Mouse (Mus musculus): Measurements from ENCODE around the gene Casp3.

Gene Casp3

DNA sequence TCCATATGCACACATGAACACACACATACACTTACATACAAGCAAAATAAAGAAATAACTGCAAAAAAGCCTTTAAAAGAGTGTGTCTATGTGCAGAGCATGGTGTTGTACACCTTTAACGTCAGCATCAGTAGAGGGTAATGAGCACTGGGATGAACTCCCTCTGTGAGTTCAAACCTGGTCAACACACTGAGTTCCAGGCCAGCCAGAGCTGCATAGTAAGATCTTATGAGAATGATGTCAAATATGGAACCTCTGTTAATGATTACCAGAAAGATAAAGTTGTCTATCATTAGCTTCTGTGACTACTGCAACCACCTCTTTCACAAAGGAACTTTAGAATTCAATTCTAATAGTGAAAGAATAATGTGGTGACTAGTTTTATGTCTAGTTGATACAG is 10.2 kb upstream of the Casp3 start:
- no peak for DNase-seq (ENCODE audit: low spot score in 2 of 2)

DNA sequence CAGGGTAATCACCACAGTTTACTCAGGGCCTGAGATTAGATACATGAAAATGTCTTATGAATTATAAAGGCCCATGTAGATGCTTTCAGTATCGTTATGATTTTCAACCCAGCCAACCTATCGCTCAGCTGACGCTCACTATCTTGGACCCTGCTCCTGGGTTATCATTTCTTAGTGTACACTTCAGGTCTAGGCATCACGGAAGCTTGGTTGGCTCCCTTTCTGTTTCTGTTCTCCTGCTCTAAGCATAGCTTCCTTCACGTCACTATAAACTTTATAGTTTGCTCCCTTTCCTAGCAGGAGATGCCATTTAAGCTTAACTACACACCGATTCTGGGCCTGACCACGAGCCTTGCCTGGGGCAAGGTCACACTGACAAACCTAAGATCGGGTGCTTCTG is 5.5 kb upstream of the Casp3 start:
- DNase-seq (ENCODE audit: low spot score in 2 of 2): no peak

DNA sequence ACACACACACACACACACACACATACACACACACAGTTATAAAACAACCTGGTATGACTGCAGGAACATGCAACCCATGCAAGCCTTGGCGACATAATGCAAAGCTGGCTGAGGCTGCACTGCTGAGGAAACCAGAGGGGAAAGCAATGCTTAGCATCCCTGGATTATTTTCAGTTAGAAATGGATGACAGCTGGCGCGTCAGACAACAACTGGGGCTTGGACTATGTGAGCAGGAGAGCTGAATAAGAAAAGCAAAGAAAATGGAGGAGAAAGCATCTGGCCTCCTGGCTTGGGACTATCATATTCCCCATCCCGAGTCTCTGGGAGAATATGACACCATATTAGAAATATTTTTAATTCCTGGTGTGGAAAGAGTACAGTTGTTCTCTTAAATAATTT is 4.2 kb upstream of the Casp3 start:
- DNase-seq (ENCODE audit: low spot score in 2 of 2): no peak

DNA sequence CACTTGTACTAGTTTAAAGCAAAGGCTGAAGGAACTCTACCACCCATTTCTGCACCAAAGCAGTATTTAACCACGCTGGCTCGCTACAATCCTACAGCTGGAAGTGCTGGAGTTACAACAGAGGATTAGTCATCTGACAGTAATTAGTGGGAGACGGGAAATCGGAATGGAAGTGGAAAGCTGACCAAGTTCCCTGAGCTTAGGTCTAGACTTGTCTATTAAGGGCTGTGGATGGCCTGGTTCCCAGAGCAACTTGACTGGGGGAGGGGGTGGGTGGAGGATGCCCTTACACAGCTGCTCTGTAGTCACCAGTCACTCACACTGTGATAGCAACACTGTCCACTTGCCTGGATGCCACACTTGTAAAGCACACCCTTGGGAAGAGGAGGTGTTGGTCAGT is 3.7 kb upstream of the Casp3 start:
- DNase-seq (ENCODE audit: low spot score in 2 of 2): no peak

DNA sequence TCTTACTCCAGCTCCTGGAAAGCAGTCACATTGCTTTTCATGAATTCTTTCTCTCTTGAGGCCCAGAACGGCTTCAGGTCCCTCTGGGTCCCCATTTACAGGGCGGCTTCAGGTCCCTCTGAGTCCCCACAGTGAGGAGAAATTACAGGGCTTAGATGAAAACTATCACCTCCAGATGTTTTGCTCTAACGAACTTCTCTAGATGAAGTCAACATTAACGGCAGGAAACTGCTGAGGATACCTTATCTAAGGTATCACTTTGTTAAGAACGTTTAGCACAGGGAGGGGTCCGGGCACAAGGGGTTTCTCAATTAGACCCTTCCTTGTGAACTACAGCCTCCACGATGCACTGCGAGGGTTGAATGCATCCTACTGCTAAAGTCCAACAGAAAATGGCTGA is 1.2 kb upstream of the Casp3 start:
- DNase-seq (ENCODE audit: low spot score in 2 of 2): no peak

DNA sequence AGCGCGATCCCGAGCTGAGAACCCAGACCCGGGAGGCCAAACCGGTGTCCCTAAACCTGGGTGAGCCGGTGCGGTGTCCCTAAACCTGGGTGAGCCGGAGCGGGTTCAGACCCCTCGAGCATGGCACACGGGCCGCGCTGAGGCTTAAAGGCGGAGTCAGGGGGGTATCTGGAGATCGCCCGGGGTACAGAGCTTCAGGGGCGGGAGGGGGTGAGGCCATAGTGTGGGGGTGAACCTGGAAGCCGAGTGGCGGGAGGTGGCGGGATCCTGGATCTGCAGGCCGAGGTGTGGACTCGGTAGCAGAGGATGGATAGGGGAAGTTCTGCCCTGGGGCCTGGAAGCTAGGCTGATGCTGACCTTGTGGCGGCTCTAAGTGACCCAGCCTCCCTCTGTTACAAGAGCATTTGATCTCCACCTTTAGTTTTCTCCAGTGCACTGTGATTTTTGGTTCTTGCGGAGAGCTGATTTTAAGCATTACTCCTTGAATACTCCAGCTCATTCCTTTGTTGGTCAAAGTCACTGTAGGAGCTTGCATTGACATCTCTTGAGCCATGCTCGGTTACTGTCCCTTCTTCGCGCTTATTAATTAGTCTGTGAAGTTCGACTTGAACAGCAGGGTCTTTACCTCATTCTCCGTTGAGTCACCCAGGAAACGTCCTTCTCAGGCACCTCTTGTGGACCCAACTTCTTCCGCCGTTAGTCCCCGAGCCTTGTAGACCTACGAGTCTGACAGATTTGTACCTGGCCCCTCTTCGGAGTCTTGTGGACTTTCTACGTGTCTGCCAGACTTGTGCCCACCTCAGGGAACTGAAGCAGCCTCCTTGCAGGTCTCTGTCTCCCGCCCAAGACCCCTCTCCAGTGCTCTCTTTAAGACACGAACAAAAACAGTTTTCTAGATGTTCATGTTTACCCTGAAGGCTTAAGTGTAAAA is 864 bp downstream of the Casp3 start:
- DNase-seq (ENCODE audit: low spot score in 2 of 2): no peak

DNA sequence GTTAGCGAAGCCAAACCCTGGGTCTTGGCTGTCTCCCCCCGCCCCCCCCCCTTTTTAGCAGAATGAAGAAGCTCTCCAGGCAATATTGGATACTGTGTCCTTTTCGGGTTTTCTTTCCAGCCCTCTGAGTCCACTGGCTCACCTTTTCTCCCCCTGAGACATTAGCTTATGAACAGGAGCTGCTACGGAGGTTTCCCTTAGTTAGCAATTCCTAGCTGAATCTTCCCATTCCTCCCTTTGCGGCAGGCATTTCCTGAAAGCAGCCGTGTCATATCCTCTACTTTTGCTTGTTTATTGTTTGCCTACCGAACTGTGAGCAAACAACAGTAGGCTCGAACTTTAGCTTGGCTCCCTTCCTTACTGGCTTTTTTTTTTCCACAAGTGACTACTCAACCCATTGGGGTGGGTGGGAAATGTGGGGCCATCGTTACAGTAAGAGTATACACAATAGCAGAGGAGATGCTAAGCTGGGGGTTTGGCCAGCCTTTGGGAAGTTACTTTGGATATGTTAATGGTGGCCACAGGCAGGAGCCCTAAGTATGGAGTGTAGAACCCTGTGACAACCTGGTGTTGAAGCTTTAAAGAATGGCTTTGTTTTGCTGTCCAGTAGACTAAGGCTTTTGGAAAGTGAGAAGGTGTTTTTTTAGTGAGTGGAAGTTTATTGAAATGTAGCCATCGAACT is 1.7 kb downstream of the Casp3 start:
- DNase-seq (ENCODE audit: low spot score in 2 of 2): no peak

DNA sequence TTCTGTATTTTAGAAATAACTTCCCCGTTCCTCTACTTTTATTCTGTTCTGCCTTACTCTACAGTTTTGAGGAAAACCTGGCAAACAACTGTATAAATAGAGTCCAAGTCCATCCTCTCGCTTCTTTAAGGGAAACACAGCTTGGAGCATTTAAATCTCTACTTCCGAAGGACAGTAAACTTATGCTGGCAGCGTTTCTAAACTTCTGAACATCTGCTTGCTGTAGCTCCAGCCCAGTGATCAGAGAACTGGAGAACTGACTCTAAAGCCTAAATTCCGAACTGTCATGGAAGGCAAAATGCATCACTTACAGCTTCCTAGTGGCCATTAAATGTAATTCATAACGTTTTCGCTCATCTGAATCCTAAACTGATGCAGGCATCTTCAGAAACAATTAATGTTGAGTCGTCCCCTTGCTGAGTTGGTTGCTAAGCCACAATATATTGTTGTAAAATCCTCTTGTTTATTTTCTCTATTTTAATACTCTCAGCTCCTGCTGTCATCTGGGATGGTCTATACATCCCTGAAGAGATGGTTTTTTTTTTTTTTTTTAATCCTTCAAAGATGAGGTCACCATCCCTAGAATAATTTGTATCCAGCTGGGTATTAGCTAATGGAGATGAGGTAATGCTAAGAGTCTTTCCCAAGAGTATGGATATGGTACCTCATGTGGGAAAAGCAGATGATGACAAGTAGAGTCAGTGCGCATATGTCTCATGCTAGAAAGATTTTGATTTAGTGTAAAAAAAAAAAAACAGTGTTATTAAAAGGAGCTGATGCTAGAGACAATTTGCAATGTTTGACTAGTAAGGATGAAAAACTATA is 5.6 kb downstream of the Casp3 start:
- DNase-seq (ENCODE audit: low spot score in 2 of 2): no peak

DNA sequence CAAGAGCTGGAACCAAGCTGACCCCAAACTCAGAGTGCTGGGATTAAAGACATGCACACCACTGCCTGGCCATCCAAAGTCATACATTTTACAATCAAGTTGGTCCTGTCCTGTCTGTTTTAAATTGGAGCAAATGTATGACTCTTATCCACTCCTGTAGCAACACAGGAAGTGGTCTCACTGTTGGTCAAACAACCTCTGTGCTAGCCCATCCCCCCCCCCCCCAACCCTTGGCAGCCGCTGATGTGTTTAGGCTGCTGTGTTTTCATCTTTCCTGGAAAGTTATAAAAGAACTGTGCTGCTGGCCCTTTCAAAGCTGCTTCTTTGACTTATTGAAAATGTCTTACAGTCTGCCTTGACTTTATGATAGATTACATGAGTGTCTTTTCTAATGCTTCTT is 8.1 kb downstream of the Casp3 start:
- no peak for DNase-seq (ENCODE audit: low spot score in 2 of 2)

DNA sequence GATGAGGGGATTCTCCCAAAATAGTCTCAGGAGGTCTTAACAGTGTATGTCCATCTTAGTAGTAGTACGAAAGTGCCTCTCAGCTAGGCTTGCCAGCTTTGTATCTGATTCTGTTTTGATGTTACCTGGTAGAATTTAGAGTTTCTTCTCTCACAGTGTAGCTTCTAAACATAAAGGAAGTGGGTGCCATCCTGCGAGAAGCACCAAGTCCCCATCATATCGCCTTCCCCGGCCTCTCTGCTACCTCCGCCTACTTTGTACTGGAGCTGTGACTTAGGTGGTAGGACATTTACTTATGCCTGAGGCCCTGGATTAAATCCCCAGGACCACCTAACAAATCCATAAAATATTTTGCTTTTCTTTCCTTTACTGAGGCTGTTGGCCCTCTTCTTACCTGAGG is 9.6 kb downstream of the Casp3 start:
- DNase-seq (ENCODE audit: low spot score in 2 of 2): no peak

DNA sequence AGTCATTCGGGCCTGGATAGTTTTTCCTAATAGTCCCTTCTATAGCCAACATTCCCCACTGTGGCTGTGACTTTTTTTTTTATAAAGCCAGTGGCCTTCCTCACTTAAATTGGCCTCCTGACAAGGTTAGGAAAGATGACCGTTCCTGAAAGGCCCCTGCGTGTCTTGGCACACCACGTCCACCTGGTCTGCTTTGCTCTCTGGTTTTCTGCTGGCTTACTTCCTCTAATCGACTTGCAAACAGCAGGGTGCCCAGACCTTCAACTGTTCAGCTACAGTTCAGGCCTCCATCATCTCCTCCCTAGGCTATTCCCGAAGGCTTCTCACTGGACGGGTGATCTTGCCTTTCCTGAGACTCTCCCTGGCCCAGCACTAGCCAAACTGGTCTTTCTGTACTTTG is 10.8 kb downstream of the Casp3 start:
- no peak for DNase-seq (ENCODE audit: low spot score in 2 of 2)

DNA sequence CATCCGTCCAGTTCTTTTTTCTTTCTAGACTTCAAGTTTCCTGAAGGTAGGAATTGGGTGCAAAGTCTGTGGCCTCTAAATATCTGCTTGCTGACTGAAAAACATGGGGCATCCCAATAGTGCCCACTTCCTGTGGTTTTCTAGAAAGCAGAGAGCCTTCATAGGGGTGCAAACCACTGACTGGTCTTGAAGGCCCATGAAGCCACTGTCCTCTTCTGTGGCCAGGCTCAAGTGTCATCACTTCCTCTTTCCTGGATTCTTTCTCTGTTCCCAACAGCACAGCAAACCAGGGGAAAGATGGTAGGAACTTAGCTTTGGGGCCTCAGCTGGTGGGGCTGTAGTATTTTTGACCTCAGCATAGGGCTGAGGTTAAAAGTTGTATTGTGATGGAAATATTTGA is 11.6 kb downstream of the Casp3 start:
- no peak for DNase-seq (ENCODE audit: low spot score in 2 of 2)

DNA sequence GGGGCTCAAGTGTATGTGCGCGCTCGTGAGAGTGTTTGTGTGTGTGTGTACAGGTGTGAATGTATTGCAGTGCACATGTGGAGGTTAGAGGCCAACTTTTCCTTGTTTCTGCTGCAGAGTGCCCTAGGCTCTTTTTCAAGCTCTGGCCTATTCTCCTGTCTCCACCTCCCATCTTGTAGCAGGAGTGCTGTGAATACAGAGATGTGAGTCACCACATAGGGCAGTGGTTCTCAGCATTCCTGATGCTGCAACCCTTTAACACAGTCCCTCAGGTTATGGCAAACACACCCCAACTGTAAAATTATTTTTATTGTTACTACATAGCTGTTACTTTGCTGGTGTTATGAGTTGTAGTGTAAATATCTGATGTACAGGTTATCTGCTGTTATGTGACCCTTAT is 13.3 kb downstream of the Casp3 start:
- no peak for DNase-seq (ENCODE audit: low spot score in 2 of 2)

DNA sequence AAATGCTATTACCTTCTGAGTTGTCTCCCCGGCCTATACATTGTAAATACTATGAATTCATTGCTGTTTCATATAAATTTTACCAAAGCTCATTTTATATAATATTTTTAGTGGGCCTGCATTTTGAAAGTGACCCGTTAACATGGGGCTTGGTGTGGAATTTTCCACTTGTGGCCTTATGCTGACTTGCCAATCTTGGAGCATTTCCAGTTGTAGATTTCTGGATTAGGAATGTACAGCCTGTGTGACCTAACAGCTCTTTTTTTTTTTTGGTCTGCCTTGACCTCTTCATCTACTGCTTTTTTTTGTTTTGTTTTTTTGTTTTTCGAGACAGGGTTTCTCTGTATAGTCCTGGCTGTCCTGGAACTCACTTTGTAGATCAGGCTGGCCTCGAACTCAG is 13.8 kb downstream of the Casp3 start:
- no peak for DNase-seq (ENCODE audit: low spot score in 2 of 2)

DNA sequence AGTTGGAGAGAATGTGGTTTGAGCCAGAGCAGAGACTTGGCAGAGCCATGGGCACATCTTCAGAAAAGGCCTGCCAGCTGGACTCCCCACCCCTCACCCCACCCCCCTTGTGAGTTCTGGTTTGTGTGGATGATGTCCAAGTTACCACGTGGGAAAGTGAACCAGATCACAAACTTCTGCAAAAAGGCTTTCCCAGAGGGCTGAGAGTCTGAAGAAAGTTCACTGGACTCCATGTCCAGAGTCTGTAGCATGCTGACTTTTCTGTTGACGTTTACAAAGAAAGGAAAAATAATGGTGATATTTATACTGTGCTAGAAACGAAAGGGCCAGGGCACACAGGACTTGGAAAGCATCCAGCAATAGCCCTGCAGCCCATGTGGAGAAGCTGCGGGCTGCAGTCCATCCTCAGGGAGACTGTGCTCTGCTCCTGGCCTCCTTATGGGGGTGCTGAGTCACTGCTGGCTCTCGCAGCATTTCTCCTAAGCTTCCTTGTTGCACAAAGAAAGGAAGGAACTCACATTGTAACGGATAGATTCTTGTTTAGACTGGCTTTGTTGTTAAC is 22.0 kb downstream of the Casp3 start:
- peak in 1 of 2 experiments; percentile 31 for DNase-seq (ENCODE audit: low spot score in 2 of 2)

DNA sequence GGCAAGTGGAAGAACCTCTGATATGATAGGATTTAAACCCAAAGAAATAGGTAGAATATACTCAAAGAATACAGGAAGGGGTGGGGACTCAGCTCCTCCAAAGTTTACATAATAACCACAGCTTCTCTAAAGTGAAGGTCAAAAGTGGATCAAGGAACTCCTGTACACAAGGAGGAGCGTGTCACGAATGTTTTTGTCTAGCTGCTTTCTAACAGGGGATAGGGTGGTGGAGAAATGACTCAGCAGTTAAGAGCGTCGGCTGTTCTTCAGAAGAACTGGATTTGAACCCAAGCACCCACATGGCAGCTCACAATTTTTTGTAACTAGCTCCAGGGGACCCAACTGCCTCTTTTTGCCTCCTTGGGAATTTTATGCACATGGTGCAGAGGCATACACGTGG is 22.8 kb downstream of the Casp3 start:
- no peak for DNase-seq (ENCODE audit: low spot score in 2 of 2)

DNA sequence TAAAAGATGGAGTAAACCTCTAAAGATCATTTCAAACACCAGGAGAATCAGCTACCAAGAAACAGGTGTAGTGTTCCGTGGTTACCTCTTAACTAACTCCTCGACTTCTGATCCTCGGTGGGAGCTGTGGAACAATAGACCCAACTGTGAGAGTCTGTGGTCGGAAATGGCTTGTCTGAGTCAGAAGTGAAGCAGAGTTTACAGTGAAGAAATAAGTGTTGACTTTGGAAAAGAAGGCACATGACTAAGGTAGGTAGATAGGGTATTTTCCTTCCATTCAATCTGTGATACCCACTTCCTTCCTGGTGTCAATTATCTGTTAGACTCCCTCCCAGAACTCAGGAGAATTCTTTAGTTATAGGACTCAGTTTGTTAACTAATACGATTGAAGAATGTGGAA is 24.2 kb downstream of the Casp3 start:
- DNase-seq (ENCODE audit: low spot score in 2 of 2): no peak

DNA sequence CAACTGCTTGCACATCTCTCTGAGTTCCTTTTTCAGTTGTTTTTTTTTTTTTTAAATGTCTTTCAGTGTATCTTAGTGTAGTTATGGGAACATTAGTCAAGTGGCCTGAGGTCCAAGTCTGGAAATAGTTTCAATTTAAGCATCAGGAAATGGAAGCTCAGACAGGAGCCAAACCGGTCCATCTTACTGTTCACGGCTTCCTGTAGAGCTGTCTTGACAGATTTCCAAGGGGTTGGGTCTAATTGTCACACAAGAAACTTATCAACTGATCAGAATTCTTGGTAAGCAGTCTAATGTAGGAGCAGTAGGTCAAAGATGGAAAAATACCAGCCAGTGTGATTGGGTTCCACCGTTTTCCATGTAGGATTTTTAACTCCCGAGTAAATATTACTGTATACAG is 31.3 kb downstream of the Casp3 start:
- DNase-seq (ENCODE audit: low spot score in 2 of 2): no peak

DNA sequence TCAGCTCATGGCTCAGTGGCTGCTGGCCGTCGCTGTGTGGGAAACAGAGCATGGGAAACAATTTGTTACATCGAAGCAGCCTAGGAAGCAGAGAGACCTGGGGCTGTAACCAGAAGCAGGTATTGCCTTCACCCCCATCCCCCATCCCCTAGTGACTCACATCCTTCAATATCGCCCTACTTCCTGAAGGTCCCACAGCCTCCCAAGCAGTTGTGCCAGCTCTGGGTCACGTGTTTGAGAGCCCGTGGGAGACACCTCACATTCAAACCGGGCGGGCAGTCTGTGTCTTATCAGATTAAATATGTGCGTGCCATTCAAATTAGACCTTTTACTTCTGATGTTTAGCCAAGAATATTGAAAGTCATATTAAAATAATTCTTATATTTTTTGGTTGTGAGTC is 34.8 kb downstream of the Casp3 start:
- DNase-seq (ENCODE audit: low spot score in 2 of 2): no peak

DNA sequence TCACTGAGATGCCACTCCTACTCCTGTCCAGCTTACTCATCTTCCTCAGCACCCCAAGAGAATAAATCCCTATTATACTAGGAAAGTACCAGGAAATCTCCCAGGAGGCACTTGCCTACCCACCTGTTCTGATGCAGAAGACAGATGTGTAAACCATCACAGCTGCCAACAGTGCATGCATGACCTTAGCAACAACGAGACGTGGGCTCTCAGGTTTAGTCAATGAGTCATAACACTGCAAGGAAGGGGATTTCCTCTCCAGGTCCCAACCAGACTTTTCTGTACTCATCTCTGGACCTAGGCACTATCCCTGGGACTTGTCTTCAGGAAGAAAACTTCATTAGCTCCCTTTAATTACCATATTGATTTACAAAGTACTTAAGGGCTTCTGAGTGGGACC is 38.8 kb downstream of the Casp3 start:
- DNase-seq (ENCODE audit: low spot score in 2 of 2): no peak

DNA sequence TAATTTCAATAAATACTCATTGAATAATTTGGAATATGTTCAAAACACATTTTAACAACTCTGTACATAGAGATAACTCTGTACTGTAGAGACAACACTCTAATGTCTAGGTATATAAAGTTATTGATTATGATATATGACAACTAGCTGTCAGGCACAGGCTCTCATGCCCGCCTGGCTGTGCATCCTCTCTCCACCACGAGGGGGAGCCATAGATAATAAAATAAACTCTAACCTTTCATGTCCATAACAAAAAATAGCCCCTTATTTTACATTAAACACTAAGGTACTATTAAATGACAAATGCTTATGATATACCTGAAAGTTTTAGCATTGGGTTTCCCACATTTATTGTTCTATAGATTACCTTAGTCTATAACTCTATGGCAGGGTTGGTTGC is 54.4 kb downstream of the Casp3 start:
- peak; percentile 31 to 52 for DNase-seq (ENCODE audit: low spot score in 2 of 2)

DNA sequence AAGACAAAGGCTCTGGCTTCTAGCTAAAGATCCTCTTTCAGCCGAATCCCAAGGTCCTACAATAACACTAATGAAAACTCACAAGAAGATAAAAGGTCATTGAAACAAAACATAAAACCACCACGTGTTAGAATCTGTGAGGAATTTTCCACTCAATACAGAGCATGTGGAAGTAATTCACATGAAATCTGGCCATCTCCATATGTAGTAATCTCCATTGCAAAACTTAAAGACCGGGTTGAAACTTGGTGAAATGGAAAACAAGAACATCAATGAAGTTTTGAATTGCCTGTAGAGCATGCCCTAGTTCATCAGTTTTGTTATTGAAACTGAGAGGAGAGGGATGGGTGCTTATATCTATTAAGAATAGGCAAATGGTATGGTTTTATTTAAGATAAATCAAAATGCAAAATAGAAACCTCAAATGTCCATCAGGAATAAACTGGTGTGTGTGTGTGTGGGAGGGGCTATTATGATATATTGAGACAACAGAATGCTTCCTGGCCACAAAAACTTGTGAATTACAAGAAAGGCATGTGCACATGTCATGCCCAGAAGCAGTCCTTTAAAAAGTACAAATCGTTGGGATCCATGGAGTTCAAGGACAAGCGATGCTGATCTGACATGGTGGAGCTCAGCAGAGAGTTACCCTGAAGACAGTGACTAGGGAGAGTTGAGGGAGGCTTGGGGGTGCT is 63.7 kb downstream of the Casp3 start:
- DNase-seq (ENCODE audit: low spot score in 2 of 2): no peak
